Mouse (Mus musculus): ENCODE measurements around the gene Med26.

DNA sequence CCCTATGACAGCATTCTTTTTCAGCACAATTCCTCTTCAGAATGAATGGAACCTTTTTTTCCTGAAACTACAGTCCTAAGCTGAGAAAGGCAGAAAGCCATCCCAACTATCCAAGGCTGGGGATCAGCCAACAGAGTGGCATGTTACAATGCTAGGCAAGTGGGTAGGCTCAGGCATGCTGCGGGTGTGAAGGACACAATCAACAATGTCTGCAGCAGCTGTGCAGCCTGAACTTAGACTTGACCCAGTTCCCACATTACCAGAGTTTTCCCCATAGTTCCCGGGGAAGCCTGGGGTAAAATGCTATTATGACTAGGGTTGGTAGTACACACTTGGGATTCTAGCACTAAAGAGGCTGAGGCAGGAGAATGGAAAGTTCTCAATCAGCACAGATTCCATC, 17.9 kb upstream of the Med26 start:
- TF ChIP-seq POLR2A (IDR thresholded peaks at IDR 0.05; ENCODE audit: borderline replicate concordance, extremely low read depth, insufficient read depth, insufficient read length, poor library complexity, severe bottlenecking) (no peak), CTCF (IDR thresholded peaks at IDR 0.05; ENCODE audit: borderline replicate concordance, extremely low read depth, insufficient read depth, insufficient read length) (no peak)
